Mouse (Mus musculus): ENCODE results near the gene Ren1.
A peak's percentile ranks its signal among the peaks of the same experiment; 100 is the strongest.
"Not testable (repeated sequence)": the region's sequence is repeated elsewhere in the genome, so short reads cannot be mapped to it uniquely, and the experiment has no call there.

The Ren1 gene

DNA sequence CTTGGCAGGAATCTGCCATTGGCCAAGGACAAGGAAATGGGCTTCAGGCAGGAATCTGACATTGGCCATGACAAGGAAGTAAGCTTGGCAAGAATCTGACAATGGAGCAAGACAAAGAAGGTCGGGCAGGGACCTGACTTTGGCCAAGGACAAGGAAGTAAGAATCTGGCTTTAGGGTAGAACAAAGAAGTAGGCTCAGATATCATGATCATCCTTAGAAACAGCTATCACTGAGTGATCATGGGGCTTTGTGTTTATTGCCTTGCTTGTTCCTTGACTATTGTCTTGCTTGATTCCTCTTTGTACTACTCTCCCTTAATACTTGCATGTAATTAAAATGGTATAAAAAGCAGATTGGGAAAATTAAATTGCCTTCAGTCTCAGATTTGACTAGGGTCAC is 9.9 kb upstream of the Ren1 start:
- not testable (repeated sequence) for DNase-seq (ENCODE audit: extremely low spot score, low read depth, low spot score)

DNA sequence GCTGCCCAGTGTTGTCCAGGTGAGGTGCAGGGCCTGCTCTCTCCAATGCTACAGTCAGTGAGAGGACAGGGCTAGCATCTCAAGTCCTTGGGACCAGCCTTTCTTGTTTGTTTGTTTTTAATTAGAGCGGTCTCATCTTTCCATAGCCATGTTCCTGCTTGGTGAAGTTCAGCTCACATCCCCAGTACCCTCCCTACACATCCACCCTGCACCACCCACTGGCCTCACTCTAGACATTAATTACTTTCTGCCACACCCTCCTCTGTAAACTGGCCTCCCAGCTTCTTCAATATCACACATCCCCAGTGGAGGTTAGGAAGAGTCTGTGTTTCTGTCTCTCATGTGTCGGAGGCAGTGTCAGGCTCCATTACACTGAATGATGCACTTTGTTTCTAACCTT is 6.0 kb upstream of the Ren1 start:
- DNase-seq (ENCODE audit: extremely low spot score, low read depth, low spot score) = no peak

DNA sequence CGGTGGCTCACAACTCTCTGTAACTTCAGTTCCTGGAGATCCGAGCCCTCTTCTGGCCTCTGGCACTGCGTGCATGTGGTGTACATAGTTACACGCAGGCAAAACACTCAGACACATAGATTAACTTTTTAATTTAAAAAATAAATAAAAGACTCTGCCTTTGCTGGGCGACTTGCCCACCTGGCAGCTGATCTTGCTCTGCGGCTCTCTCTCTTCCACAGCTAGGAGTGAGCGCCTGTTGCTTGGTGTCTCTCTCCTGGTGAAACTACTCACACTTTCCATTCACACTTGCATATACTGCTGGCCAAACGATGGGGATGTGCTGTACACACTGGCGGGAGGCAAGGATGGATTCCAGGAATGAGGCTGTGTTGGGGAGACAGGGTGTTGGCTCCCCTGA is 3.8 kb upstream of the Ren1 start:
- no peak for DNase-seq (ENCODE audit: extremely low spot score, low read depth, low spot score)

DNA sequence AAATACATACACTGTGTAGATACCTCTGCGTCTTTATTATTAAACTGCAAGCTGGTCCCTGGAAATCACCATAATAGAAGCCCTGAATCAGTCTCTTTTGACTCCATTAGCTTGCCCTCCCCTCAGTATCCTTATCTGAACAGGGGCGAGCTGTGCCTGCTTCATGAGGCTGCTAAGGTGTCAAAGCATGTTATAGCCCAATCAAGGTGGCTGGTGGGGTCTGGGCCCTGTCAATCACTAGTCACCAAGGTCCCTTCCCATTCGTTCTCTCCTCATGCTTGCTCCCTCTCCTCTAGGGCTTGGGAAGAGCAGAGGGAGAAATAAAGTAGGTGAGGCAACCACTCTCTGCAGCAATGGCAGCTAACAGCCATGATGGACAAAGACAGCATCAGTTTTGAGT is 3.1 kb upstream of the Ren1 start:
- no peak for DNase-seq (ENCODE audit: extremely low spot score, low read depth, low spot score)

DNA sequence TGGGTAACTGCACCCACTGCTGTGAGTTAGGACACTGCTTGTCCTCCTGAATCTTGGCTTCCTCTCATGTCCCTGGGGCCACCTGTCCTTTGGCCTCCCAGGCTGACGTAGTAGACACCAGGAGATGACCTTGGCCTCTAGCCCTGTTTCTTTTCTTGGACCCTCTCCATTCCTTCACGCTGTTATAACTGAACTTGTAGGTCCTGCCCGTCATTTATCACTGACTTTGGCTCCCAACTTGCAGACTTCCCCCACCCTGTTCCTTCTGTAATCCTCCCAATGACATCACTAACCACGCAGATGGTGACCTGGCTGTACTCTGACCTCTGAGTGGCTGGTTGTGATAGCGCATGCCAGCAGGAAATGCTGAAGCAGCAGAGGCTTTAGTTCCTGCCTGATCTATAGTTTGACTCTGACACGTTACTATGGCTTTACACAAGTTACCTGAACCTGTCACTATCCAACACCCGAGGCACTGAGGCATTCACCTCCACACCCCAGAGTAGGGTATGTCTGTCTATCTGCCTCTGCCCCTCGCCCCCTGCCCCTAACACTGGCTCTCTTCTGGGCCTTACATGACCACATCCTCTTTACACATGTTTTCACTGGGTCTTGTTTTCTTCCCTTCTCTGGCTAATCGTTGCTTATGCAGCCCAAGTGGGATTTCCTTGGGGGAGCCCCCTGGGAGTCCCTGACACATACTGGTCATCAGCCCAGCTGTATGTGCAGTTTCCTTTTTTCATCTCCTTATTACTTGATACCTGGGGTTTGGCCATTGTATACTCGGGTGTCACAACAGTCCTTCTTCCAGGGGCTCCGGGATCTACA is 2.4 kb upstream of the Ren1 start:
- DNase-seq (ENCODE audit: extremely low spot score, low read depth, low spot score) = no peak

DNA sequence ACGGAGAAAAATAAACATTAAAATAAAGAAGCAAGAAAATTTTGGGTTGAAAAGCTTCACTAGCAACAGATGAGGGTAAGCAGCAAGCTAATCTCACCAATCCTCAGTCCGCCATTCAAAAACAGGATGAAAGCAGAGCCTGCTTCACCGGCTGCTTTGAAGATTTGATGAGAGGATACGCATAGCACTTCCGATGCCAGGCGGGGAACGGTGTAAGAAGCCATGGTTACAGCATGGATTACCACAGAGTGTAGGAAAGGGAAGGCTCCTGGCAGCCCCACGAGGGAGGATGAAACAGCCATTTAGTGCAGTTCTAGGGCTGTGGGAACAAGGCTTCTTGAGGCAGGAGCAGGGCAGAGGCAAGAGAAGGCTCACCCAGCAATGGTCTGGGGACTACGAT is 1.5 kb downstream of the Ren1 start:
- no peak for DNase-seq (ENCODE audit: extremely low spot score, low read depth, low spot score)

DNA sequence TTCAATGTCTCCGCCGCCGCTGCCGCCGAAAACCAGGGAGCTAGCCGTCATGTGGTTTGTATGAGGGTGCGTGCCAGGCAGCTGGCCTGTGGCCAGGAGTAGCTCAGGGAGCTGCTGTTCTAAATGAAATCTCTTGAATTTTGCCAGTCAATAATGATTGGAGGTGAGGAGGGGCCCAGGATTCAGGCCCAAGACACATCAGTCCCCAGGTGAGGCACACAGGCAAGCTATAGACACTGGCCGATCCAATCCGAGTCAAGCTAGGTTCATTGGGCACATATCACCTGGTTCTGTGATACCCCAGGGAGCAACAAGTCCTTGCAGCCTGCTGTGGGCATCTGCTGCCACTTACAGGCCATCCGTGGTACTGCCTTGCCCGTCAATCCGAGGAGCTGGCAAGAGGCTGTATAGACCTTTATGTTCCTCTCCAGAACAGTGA is 3.1 kb downstream of the Ren1 start:
- peak; percentile 44 for DNase-seq (ENCODE audit: extremely low spot score, low read depth, low spot score)

DNA sequence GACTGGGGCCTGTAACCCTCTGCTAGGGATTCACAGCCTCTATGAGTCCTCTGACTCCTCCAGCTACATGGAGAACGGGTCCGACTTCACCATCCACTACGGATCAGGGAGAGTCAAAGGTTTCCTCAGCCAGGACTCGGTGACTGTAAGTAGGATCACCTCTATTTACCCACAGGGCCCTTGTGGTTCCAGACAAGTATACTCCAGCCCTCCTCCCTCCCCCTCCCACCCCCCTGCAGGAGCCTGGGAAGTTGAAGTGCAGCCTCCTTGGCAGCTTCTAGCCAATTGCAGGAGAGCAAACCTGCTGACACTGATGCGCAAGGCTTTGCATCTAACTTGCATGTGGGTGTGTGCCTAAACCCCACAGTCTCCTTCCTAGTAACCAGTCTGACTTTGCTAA is 5.2 kb downstream of the Ren1 start:
- no peak for DNase-seq (ENCODE audit: extremely low spot score, low read depth, low spot score)

DNA sequence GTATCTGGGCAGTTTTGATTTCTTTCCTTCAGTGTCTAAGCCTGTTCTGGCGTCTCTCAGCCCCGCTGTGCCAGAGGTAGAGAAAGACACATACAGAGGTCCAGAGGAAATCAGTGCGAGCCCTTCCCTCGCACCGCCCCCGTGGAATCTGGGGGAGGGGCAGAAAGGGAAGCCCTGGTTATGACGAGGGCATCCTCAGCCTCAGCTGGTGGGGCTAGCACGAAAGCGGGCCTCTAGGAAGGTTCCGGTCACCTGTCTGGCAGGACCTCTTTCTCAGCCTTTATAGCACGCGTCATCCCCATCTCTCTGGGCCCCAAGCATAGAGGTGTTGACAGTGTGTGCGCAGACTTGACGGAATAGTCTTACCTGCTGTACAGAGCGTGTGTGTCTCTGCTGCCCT is 5.6 kb downstream of the Ren1 start:
- no peak for DNase-seq (ENCODE audit: extremely low spot score, low read depth, low spot score)

DNA sequence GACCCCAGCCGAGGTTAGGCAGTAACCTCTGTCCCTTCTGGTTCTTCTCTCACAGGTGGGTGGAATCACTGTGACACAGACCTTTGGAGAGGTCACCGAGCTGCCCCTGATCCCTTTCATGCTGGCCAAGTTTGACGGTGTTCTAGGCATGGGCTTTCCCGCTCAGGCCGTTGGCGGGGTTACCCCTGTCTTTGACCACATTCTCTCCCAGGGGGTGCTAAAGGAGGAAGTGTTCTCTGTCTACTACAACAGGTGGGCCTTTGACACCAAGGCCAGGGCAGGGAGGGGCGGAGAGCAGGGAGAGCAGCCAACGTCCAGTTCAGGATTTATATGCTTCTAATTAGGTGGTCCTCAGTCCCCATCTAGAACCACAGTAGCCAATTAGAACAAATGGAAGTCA is 6.0 kb downstream of the Ren1 start:
- DNase-seq (ENCODE audit: extremely low spot score, low read depth, low spot score) = no peak

DNA sequence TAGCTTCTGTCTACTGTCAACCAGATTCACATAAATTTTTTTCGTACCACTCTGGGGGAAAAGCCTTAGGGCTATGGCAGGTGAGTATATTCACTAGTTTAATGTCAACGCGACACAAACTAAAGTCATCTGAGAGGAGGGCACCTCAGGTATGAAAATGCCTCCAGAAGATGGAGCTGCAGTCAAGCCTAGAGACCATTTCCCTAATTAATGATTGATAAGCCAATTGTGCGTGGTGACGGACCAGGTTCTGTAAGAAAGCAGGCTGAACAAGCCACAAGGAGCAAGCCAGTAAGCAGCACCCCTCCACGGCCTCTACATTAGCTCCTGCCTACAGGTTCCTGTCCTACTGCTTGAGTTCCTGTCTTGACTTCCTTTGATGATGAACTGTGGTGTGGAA is 10.7 kb downstream of the Ren1 start:
- DNase-seq (ENCODE audit: extremely low spot score, low read depth, low spot score) = no peak

DNA sequence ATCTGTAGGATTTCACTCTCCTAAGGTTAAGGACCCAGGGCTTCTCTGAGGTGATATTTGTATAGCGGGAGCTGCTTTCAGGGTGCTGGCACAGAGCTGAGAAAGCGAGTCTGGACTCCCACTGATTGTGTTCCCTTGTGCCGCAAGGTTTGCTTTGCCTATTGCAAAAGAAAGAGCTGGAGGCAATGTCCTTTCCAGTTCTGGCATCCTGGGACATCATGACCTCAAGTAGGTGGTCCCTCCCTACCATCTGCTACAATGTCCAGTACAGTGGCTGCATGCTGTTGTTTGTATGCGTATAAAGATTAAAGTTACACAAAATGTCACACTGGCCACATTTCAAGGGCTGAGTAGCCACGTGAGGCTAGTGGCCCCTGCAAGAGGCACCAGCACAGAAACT is 11.8 kb downstream of the Ren1 start:
- no peak for DNase-seq (ENCODE audit: extremely low spot score, low read depth, low spot score)

DNA sequence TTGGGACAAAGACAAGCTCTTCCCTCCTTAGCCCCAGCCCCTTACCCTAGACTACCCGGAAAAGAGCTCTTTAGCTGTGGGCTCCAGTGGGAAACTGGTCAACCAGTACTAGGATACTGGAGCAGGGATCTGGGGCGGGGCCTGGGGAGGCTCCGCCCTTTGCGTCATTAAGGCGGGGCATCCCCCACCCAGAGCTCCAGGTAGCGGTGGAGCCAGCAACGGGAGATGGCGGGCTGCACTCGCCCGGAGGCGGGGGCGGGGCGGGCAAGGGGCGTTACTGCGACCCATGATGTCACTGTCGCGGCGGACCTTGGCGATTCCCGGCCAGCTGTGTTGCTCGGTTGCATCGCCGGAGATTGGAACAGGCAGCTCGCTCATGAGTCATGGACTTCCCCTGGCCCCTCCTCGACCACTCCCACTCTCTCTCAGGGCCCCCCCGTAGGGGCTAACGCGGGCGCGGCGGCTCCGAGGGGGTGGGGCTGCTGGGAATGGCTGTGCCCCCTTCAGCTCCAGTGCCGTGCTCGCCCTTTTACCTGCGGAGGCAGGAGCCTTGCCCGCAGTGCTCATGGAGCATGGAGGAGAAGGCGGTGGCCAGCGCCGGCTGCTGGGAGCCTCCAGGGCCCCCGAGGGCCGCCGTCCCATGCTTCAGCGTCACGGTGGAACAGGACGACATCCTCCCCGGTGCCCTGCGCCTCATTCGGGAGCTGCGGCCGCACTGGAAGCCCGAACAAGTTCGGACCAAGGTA is 13.1 kb downstream of the Ren1 start, which contains the start of gene Etnk2:
Gene Etnk2 (plus strand): TSS at position 297 of the 746 bp plus-strand sequence.
- DNase-seq (ENCODE audit: extremely low spot score, low read depth, low spot score) = peak; percentile 35

DNA sequence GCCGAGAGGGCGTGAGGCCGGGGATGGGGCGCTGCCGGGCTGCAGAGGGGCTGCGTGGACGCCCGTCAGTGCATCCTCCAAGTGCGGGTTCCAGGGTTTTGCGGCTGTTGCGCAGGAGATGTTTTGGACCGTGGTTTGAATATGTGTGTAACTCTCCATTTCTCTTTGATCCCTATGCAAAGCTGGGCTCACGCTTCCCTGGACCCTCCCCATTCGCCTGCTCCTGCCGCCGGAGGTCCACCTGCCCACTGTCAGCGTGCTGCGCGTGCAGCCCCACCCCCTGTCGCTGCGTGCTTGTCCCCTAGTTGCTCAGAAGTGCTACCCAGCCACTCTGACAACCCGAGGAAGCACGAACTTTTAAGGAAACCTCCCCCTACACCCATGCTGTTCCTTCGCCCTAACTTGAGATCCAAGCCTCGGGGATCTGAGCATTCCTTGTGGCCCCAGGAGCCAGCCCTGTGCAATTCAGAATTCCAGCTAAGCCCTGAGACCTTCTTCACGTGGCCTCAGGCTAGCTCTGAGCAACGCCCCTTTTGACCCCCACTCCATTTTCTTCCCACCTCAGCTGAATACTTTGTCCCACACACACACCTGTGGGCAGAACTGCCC is 13.8 kb downstream of the Ren1 start:
- no peak for DNase-seq (ENCODE audit: extremely low spot score, low read depth, low spot score)

DNA sequence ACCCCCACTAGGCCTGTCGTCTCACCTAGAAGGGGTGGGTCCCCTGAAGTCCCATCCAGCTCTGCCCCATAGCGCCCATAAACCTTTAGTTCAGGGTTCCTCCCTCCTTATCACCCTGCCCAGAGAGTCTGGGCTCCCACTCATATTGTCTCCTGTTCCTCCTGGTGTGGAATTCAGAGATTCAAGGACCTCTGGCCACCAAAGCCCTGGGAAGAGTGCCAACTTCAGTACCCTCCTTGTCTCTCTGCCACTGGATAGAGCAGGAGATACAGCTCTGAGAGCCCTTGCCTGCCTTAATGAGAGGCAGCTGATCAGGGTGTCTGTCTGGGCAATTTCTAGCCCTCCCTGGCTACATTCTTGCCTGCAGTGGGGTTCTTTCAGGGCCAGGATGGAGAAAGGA is 14.6 kb downstream of the Ren1 start:
- no peak for DNase-seq (ENCODE audit: extremely low spot score, low read depth, low spot score)

DNA sequence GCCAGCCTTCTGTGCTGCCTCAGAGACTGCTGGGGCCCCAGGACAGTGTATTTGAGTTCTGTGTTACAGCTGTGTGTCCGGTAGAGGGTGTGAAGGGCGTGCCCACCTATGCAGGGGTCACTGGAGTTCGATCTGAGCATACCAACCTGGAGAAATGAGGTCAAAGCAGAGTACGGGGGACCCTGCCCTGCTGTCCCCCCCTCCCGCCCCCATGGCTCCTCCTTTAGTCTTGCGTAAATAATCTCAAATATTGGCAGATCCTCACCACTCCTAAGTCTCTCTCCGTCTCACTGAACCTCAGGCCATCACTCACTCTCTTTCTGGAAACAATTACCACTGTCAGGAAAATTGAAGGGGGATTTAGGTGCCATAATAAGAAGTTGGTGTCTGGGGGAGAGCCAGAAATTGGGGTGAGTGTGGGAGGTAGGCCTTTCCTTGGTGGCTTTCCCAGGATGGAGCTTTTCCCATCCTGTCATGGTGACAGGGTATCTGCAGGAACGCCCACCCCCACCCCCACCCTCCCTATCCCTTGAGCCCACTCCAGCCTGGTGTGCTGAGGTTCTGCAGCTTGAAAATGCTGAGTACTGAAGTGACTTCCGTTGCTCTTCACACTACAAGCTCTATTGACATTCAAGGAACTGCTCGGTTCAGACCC is 16.8 kb downstream of the Ren1 start:
- no peak for DNase-seq (ENCODE audit: extremely low spot score, low read depth, low spot score)

DNA sequence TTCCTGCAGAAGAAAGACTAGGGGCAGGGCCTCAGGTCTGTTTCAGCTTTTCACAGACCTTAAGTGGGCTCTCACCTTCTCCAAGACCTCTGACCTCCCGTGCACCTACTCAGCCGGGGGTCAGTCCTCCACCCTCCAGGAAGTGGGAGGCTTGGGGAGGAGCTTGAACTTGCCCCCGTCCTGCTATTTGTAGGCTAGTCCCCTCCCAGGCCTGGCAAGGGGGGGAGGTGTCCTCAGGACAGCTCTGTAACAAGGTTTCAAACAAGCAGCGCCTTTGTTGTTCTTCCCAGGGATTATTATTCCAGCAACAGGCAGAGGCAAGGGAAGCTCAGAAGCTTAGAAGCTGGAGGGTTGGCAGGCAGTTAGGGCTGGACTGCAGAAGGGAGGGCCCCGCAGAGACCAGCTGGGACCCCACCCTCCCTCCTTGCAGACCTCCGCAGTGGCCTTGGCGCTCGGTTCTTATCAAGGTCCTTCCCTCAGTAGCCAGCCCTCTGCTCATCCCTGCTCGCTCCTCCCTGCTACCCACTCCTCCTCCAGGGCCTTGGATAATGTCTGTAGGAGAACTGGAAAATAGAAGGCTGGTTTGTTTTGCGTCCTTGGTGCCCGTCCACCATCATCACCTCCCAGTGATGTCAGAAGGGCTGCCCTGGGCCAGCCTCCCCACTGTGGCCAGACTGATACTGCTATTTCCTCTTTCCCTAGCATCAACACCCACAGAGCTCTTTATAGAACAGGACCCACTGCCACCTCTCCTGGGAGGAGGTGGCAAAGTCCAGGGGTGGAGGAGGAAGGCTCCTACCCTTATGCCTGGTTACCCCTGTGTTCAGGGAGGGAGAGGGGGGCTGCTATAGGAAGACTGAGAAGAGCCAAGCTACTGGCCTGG is 17.5 kb downstream of the Ren1 start:
- no peak for DNase-seq (ENCODE audit: extremely low spot score, low read depth, low spot score)

DNA sequence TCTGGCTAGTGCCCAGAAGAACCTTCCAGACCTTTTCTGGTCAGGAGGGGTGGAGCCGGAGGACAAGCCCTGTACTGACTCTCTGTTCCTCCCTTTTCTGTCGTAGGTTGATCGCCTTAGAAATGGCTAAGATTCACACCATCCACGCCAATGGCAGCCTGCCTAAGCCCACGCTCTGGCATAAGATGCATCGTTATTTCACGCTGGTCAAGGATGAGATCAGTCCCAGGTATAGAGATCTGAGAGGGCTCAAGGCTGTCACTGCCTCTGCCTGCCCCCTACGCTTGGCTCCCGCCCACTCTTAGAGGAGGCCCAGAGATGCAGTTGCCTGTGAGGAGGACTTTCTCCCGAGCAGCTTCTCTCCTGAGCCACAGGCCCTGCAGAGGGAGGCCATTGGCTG is 18.3 kb downstream of the Ren1 start:
- no peak for DNase-seq (ENCODE audit: extremely low spot score, low read depth, low spot score)

DNA sequence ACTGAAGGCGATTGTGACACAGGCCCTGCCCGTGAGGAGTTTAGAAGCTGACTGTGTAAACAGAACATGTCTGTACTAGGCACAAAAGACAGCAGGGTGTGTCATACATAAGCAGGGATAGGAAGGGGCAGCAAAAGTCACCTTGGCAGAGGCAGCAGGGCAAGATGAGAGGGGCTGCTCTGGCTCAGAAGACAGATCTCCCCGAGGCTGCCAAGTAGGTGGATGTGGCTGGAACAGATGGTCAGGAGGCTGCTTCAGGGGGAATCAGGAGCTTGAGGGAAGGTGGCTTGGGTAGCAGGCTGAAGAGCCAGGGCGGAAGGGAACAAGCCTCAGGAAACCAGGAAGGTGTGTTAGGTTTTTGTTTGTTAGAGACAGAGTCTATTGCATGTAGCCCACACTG is 20.0 kb downstream of the Ren1 start:
- DNase-seq (ENCODE audit: extremely low spot score, low read depth, low spot score) = no peak

DNA sequence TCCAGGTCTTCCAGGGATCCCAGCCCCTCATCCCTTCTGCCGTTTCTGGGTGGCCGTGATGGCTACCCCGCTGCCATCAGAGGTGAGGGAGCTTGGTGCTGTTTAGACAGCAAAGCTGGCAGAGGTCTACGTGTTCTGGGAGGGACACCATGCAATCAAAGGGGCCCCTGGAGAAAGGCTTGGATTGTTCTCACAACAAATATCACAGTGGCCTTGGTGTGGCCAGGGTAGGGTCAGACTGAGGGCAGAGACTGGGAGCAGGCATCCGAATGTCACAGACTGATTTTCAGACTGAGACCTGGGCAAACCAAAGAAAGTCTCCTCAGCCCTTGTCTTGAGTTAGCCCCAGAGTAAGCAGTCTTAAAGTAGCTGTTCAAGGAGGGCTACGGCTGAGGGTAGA is 21.1 kb downstream of the Ren1 start:
- no peak for DNase-seq (ENCODE audit: extremely low spot score, low read depth, low spot score)

DNA sequence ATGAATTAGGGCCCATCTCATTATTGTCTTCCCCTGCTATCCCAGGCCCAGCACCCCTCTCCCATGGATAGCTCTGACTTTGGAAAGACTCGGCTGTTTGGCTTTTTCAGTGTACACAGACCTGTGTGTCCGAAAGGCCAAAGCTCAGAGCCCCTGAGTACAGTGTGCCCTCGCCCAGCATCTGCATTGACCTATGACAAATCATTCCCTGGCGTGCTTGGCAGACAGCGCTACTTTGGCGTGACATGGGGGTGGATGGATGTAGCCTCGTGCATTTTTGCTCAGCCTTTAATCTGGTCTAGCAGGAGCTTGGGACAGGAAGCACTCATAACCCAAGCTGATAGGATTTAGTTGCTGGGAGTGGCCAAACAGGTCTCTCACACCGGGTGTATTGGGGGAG is 21.8 kb downstream of the Ren1 start:
- no peak for DNase-seq (ENCODE audit: extremely low spot score, low read depth, low spot score)

Measured in hindlimb bud, embryonic 11.5 days (tissue).